Mouse (Mus musculus): ENCODE data around the gene Mettl7a3. TPM values are rescaled to one million over a fixed set of nuclear protein-coding genes. Genes with fewer than 3 reads are reported as not detected.
"Not testable (repeated sequence)": the region's sequence is repeated elsewhere in the genome, so short reads cannot be mapped to it uniquely, and the experiment has no call there.

The Mettl7a3 gene
- total RNA-seq, 2 experiments from 2014 or later: 0.35 TPM; not detected in 1

GRCm38 (mm10) chr15:100329336-100329735 is 5.4 kb upstream of the Mettl7a3 start:
- not testable (repeated sequence) for DNase-seq (ENCODE audit: low spot score in 2 of 2)

GRCm38 (mm10) chr15:100330739-100331138 is 4.0 kb upstream of the Mettl7a3 start:
- DNase-seq (ENCODE audit: low spot score in 2 of 2): no peak

DNA sequence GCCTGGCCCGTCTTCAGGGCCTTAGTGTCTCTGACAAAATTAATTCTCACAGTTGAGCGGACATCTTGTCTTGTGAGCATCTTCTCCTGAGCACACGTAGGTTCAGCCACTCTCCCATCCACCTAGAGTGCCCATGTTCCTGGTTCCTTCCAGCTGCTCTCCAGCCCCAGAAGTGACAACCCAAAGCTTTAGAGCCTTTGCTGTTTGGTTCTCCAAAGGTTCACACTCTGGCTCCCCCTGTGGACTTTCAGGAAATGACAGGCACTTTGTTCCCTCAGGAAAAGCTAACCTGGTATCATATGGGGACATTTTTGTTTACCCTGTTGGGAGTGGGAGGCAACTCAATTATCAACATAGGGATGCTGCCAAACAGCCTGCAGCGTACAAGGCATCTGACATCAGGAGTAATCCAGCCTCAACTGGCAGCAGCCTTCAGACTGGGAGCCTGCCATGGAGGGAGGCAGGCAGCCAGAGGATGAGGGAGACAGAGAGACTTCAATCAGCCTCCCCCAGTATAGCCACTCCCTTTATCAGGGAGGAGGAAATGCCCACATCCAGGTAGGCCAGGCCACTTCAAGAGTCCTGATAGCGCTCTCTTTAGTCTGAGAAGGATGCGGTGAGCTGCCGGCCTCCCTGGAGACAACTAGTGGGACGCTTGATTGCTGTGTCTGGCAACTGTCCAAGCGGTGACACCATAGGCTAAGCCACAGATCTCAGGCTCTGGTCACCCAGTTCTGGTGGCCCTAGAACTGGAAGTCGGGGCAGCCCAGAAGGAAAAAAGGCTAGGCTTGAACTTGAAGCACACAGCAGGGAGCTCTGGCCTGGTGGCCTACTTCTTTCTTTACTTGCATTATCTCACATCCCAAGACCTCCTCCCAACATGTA is 2.4 kb upstream of the Mettl7a3 start:
- DNase-seq (ENCODE audit: low spot score in 2 of 2): not testable (repeated sequence)

- not testable (repeated sequence) for DNase-seq (ENCODE audit: low spot score in 2 of 2)
These were observed 2.6 kb downstream of the Mettl7a3 start for GRCm38 (mm10) chr15:100337328-100337727.

DNA sequence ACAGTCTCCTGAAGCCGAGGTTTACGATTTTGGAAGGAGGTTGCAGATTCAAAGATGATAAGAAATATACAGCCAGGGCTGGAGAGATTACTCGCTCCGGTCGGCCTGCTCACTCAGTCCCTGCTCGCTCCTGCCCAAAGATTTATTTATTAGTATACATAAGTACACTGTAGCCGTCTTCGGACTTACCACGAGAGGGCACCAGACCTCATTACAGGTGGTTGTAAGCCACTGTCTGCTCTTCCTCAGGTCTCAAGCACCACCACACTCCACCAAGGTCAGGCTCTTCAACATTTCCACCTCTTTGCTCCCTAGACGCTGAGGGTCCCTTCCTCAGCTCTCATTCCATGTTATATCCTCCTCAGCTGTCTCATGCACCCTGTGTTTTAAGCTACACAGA is 3.1 kb downstream of the Mettl7a3 start:
- peak; percentile 29 to 62 for DNase-seq (ENCODE audit: low spot score in 2 of 2)

DNA sequence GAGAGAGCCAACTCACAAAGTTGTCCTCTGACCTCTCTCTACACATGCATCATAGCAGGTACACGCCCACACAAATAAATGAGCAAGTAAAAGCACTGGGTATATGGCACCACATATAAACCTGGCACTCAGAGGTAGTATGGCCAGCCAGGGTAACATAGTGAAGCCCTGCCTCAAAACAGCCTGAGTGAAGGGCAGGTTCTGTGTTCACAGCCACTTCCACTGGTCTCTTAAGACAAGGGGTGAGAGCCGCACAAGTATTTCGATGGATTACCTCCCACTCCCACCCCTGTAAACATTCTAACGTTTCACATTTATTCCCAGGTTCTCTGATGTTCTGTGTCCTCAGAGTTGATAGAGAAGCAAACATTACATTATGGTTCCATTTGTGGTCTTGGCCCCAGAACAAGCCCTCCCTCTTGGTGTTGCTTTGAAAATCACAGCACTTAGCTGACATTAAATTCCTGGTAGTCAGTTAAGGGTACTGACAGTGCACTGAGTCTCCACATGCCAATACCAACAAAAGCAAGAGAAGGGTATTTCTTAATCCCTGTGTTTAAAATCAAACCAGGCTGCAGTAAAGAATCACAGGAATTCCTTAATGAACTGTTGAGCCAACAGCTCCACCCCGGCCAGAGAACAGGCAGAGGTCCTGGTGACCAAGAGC is 6.7 kb downstream of the Mettl7a3 start:
- not testable (repeated sequence) for DNase-seq (ENCODE audit: low spot score in 2 of 2)

DNA sequence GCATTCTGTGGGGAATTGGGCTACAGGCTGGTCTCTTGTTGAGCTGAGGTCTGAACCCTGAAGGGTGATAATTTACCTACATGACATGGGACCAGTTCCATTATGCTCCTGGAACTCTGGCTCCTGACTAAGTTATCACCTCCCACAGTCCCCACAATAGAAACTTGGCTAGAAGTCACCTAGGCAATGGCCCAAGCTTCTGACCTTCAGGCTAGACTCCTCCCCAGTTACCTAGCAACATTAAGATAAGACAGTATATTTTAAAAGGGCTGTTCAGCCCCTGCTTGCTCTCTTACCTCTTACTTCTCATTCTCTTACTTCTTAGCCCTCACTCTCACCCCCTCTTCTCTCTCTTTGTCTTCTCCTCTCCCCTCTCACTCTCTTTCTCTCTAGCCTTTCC is 10.8 kb downstream of the Mettl7a3 start:
- DNase-seq (ENCODE audit: low spot score in 2 of 2): no peak

- DNase-seq (ENCODE audit: low spot score in 2 of 2): no peak
These were observed 12.0 kb downstream of the Mettl7a3 start for GRCm38 (mm10) chr15:100346761-100347160.

GRCm38 (mm10) chr15:100349496-100349895 is 14.8 kb downstream of the Mettl7a3 start:
- DNase-seq (ENCODE audit: low spot score in 2 of 2): no peak

DNA sequence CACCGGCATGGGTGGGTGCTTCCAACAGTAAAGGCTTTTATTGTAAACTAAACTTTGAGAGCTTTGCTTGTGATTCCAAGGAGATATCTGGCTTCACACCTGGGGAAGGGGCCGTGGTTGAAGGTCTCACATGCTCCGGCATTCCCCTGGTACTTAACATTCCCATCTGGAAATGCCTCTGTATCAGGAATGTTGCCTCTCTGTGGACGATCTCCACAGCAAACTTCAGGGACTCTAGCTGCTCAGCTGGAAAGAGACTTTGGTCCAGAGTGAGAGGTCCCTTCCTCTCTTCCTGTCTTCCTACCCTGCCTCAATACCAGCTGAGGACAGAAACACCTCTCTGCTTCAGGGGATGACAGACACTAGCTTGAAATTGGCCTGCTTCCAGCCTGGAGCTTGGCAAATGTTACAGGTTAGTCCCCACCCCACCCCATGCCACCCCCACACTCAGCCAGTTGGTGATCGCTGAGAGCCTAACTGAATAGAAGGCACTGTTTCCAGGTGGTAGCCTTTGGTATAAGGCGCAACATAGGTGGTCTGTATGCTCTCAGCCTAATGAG is 16.9 kb downstream of the Mettl7a3 start:
- DNase-seq (ENCODE audit: low spot score in 2 of 2): no peak

DNA sequence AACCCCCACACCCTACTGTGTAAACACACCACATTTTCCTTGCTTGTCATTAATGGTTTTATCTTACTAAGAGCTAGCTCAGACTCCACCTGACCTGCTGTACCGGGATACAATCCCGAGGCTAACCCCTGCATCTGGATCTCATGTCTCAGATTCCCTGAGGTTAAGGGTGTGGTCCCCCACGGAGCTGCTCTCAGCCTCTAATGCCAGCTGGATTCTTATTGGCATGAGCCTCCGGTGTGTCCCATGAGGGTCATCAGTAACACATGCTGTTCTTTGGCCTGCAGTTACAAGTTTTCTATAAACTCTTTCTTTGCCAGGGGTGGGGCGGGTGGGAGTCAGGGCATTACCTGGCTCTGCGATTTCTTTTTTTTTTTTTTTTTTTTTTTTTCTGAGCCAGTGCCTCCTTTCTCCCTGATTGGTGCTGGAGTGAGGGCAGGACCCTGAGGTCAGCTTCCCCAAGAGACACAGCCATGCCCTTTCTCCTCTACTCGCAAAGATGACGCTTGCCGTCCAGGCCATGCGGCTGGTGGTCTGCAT is 18.1 kb downstream of the Mettl7a3 start, which contains the start of the genes Methig1 and Mettl7a2:
Gene Methig1, plus strand, starts transcription at position 439 of the 540 bp plus-strand sequence.
Gene Mettl7a2, plus strand, starts transcription at position 490 of the 540 bp plus-strand sequence.
- DNase-seq (ENCODE audit: low spot score in 2 of 2): no peak

DNA sequence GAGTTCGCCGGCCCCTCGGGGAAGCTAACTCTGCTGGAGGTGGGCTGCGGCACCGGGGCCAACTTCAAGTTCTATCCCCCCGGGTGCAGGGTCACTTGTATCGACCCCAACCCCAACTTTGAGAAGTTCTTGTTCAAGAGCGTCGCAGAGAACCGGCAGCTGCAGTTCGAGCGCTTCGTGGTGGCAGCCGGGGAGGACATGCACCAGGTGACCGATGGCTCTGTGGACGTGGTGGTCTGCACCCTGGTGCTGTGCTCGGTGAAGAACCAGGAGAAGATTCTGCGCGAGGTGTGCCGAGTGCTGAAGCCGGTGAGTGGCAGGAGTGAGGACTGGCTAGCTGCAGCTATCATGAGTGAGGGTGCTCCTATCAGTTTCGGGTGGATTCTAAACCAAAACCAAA is 18.7 kb downstream of the Mettl7a3 start:
- DNase-seq (ENCODE audit: low spot score in 2 of 2): not testable (repeated sequence)

DNA sequence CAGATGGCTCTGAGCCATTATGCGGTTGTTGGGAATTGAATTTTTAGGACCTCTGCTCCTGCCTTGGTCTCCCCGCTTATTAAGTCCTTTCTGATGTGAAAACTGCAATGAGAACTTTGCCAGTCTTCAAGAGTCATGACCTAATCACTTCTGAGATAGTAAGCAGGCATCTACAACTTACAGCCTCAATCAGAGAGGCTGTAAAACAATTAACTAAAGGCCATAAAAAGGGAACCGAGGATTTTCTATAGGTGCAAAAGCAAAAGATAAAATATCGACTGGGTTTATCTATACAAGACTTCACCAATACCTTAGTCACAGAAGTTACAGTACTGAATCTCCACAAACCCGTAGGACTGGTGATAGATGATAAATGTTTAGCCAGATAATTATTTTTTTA is 21.1 kb downstream of the Mettl7a3 start:
- DNase-seq (ENCODE audit: low spot score in 2 of 2): no peak

- DNase-seq (ENCODE audit: low spot score in 2 of 2): no peak
These were observed 29.5 kb downstream of the Mettl7a3 start, which contains the start of gene Higd1c for GRCm38 (mm10) chr15:100364242-100364641. Gene Higd1c, plus strand, starts transcription at chr15:100364542.

DNA sequence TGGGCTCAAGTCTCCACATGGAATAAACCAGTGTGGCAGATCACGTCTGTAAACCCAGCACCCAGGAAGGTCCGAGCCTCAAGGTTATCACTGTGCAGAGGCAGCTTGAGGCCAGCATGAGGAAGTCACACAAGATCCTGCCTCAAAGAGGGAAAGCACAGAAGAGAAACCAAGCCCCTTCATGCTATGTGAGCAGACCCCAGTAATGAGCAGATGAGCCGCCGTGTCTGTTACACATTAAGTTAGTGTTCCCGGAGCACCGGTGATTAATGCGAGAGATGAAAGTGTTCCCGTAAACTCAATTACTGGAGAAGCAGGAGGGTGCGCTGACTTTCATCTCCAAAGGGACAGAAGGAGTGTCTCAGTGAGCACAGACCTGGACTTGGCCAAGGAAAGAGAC is 31.2 kb downstream of the Mettl7a3 start:
- DNase-seq (ENCODE audit: low spot score in 2 of 2): not testable (repeated sequence)

DNA sequence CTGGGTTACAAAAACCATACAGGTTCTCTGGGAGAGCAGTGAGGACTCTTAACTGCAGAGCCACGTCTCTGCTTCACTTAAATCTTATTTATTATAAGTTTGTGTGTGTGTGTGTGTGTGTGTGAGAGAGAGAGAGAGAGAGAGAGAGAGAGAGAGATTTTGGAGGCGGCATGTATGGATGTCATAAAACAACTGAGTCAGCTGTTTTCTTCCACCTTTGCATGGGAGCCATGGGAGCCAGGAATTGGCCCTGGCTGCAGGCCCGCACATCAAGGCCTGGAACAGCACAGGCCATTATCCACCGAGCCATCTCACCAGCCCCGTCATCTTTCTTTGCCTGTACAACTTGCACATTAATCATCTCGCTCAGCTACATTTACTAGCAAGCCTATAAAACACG is 32.4 kb downstream of the Mettl7a3 start:
- no peak for DNase-seq (ENCODE audit: low spot score in 2 of 2)

GRCm38 (mm10) chr15:100375066-100375465 is 40.3 kb downstream of the Mettl7a3 start:
- DNase-seq (ENCODE audit: low spot score in 2 of 2): peak; percentile 71 to 80

GRCm38 (mm10) chr15:100377847-100378505 is 43.2 kb downstream of the Mettl7a3 start:
- DNase-seq (ENCODE audit: low spot score in 2 of 2): not testable (repeated sequence)

GRCm38 (mm10) chr15:100379658-100380057 is 44.9 kb downstream of the Mettl7a3 start:
- DNase-seq (ENCODE audit: low spot score in 2 of 2): no peak

DNA sequence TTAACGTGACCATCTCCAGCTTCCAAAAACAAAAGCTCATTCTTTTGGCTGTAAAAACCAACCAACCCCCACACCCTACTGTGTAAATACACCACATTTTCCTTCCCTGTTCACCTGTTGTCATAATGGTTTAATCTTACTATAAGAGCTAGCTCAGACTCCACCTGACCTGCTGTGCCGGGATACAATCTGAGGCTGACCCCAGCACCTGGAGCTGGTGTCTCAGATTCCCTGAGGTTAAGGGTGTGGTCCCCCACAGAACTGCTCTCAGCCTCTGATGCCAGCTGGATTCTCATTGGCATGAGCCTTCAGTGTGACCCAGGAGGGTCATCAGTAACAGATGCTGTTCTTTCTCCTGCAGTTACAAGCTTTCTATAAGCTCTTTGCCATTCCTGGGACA is 45.4 kb downstream of the Mettl7a3 start:
- no peak for DNase-seq (ENCODE audit: low spot score in 2 of 2)

- no peak for DNase-seq (ENCODE audit: low spot score in 2 of 2)
These were observed 51.0 kb downstream of the Mettl7a3 start for GRCm38 (mm10) chr15:100385705-100386104.

Data from left cerebral cortex, adult 18-20 months (tissue).